Mouse (Mus musculus) urinary bladder, postnatal 14 days (tissue): Measurements from ENCODE around the gene Olfr1298.

ENCODE experiments used
- DNase-seq: peaks from one replicate; pipeline ENCODE4 v3.0.0; 2021; ENCODE audit warnings: low spot score

Olfr1298 gene

GRCm38 (mm10) chr2:111649101-111649500 is at the start of gene Olfr1298:
Gene Olfr1298 (minus strand): TSS chr2:111649201.
- no peak for DNase-seq

GRCm38 (mm10) chr2:111661119-111661518 is 12.1 kb upstream of the Olfr1298 start, which contains the start of gene Olfr1299:
Gene Olfr1299 (plus strand): TSS chr2:111661419.
- DNase-seq = no peak

GRCm38 (mm10) chr2:111626397-111626796 is 22.6 kb downstream of the Olfr1298 start, which contains the start of gene Olfr1297:
Gene Olfr1297 (minus strand): TSS chr2:111626497.
- no peak for DNase-seq
